Mouse (Mus musculus) liver, adult 2 months (tissue): ENCODE measurements around the gene Nfyc.

Experiments used
- CTCF ChIP-seq: fragments of 200-500 bp; IDR thresholded peaks from 2 replicates; pipeline ENCODE4 v1.5.1; 2011; ENCODE audit warnings: low read depth, low read length, control low read depth
- POLR2A ChIP-seq: fragments of 200-500 bp; IDR thresholded peaks from 2 replicates; pipeline ENCODE4 v1.6.1; 2011; ENCODE audit warnings: low read length, control low read depth; ENCODE audit not compliant: insufficient read depth; ENCODE audit errors: extremely low read depth

GRCm38 (mm10) chr4:120712236-120712635 lies 119.1 kb downstream of the Nfyc start:
- TF ChIP-seq CTCF (no peak), POLR2A (no peak)
